8 mouse cellular contexts compared by ENCODE assay signal in the genomic region with DNA sequence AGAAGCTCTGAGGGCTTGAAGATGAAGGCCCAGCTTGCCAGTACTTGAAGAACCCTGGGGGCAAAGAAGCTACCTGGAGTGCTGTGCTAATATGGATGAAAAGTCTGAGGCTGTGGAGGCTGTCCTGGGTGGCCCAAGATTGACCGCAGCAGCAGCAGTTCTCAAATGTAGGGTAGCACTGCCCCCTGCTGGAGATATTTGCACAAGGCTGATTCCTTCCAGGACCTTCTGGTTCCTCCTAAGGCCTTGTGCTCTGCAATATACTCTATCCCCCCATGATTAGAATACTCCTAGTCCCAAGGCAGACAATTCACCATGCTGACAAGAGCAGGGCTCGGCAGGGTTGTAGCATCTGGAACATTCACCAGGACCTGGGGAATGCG.
A peak's percentile ranks its signal among the peaks of the same experiment; 100 is the strongest.
DNase-seq lines count a peak whose midpoint lies in the region; ATAC-seq and TF ChIP-seq lines count a peak whose summit lies in the region.

No protein-coding gene starts in this region.

- H3K27me3 ChIP-seq in C2C12 (ENCODE audit: control insufficient read depth, insufficient read depth, insufficient read length) = no peaks in the 10 kb centered on the region
- no peaks in the 10 kb centered on the region for H3K27me3 ChIP-seq in embryonic facial prominence, embryonic 15.5 days
- H3K27me3 ChIP-seq in heart, embryonic 12.5 days (replicated peaks) = peaks cover 33% of the 10 kb centered on the region
- H3K27me3 ChIP-seq in kidney, postnatal 0 days (ENCODE audit: insufficient read depth, low read length) = no peaks in the 10 kb centered on the region
- peaks cover 3% of the 10 kb centered on the region for H3K27me3 ChIP-seq in liver, embryonic 13.5 days
- no peaks in the 10 kb centered on the region for H3K27me3 ChIP-seq in neural tube, embryonic 11.5 days (ENCODE audit: control insufficient read depth, insufficient read depth, low read length)
- no peaks in the 10 kb centered on the region for H3K27me3 ChIP-seq in stomach, embryonic 15.5 days (replicated peaks)

- DNase-seq in kidney, postnatal 0 days (ENCODE audit: low spot score) = peak; percentile 92
- DNase-seq in liver, embryonic 13.5 days = peak; percentile 61
- DNase-seq in neural tube, embryonic 11.5 days (ENCODE audit: low spot score) = peak; percentile 87

- 22% methylated on average over 3 of the region's 3 CpGs for WGBS in embryonic facial prominence, embryonic 15.5 days
- 31% methylated on average over 3 of the region's 3 CpGs for WGBS in heart, embryonic 12.5 days
- 24% methylated on average over 3 of the region's 3 CpGs for WGBS in kidney, postnatal 0 days
- WGBS in liver, embryonic 13.5 days (ENCODE audit: insufficient replicate concordance) = 26% methylated on average over 3 of the region's 3 CpGs
- 25% methylated on average over 3 of the region's 3 CpGs for WGBS in neural tube, embryonic 11.5 days
- WGBS in stomach, embryonic 15.5 days = 27% methylated on average over 3 of the region's 3 CpGs

- no peak overlapping the region for H3K4me2 ChIP-seq in embryonic facial prominence, embryonic 15.5 days (replicated peaks)
- H3K4me2 ChIP-seq in heart, embryonic 12.5 days = no peak overlapping the region
- no peak overlapping the region for H3K4me2 ChIP-seq in kidney, postnatal 0 days (ENCODE audit: low read length)
- H3K4me2 ChIP-seq in liver, embryonic 13.5 days = no peak overlapping the region
- no peak overlapping the region for H3K4me2 ChIP-seq in neural tube, embryonic 11.5 days (ENCODE audit: low read depth)
- H3K4me2 ChIP-seq in stomach, embryonic 15.5 days = no peak overlapping the region

- no peak overlapping the region for H3ac ChIP-seq in C2C12 (ENCODE audit: control insufficient read depth, insufficient read length, low read depth)

- H3K4me3 ChIP-seq in C2C12 (ENCODE audit: insufficient read depth, poor library complexity, severe bottlenecking) = no peak overlapping the region
- H3K4me3 ChIP-seq in bone marrow macrophage, adult 2 months (ENCODE audit: insufficient read depth, low read length) = no peak overlapping the region
- no peak overlapping the region for H3K4me3 ChIP-seq in embryonic facial prominence, embryonic 15.5 days (replicated peaks)
- no peak overlapping the region for H3K4me3 ChIP-seq in heart, embryonic 12.5 days
- H3K4me3 ChIP-seq in kidney, postnatal 0 days (replicated peaks; ENCODE audit: low read depth, low read length) = no peak overlapping the region
- H3K4me3 ChIP-seq in liver, embryonic 13.5 days (replicated peaks) = no peak overlapping the region
- H3K4me3 ChIP-seq in neural tube, embryonic 11.5 days (ENCODE audit: low read depth, low read length) = no peak overlapping the region
- H3K4me3 ChIP-seq in stomach, embryonic 15.5 days (replicated peaks) = no peak overlapping the region

- no peak overlapping the region for H3K27ac ChIP-seq in bone marrow macrophage, adult 2 months (ENCODE audit: insufficient read depth, low read depth, low read length)
- peak overlapping the region; percentile 58; the same call in 1 of the 2 replicates for H3K27ac ChIP-seq in embryonic facial prominence, embryonic 15.5 days (replicated peaks)
- H3K27ac ChIP-seq in heart, embryonic 12.5 days (ENCODE audit: poor library complexity, severe bottlenecking) = no peak overlapping the region
- H3K27ac ChIP-seq in kidney, postnatal 0 days = no peak overlapping the region
- no peak overlapping the region for H3K27ac ChIP-seq in liver, embryonic 13.5 days
- no peak overlapping the region for H3K27ac ChIP-seq in neural tube, embryonic 11.5 days (ENCODE audit: low read depth, low read length)
- H3K27ac ChIP-seq in stomach, embryonic 15.5 days = no peak overlapping the region

- TF ChIP-seq CTCF in C2C12 (IDR thresholded peaks at IDR 0.05; ENCODE audit: control insufficient read depth, insufficient read depth, insufficient read length) = peak; percentile 78
- peak; percentile 72 for TF ChIP-seq CTCF in bone marrow macrophage, adult 2 months (IDR thresholded peaks at IDR 0.05; ENCODE audit: low read depth, low read length)
- peak; percentile 94 for TF ChIP-seq CTCF in kidney, postnatal 0 days (IDR thresholded peaks at IDR 0.05; ENCODE audit: low read depth)

- peaks cover 42% of the 10 kb centered on the region for H3K4me1 ChIP-seq in bone marrow macrophage, adult 2 months (ENCODE audit: control insufficient read depth, insufficient read depth, low read length)
- peaks cover 60% of the 10 kb centered on the region for H3K4me1 ChIP-seq in embryonic facial prominence, embryonic 15.5 days
- peaks cover 32% of the 10 kb centered on the region for H3K4me1 ChIP-seq in heart, embryonic 12.5 days (replicated peaks)
- no peaks in the 10 kb centered on the region; the same call in 1 of the 2 replicates for H3K4me1 ChIP-seq in kidney, postnatal 0 days (replicated peaks; ENCODE audit: insufficient read depth, low read length)
- H3K4me1 ChIP-seq in liver, embryonic 13.5 days (replicated peaks) = 0 out of 2 replicates have a peak, but pooled peaks cover 10% of the 10 kb centered on the region
- H3K4me1 ChIP-seq in neural tube, embryonic 11.5 days (ENCODE audit: control insufficient read depth, insufficient read depth, low read length) = 0 out of 2 replicates have a peak, but pooled peaks cover 9% of the 10 kb centered on the region
- peaks cover 21% of the 10 kb centered on the region for H3K4me1 ChIP-seq in stomach, embryonic 15.5 days

- 0 out of 2 replicates have a peak, but pooled peaks have one; percentile 33 for TF ChIP-seq POLR2A in bone marrow macrophage, adult 2 months (IDR thresholded peaks at IDR 0.05; ENCODE audit: borderline replicate concordance, low read depth, low read length)

- H3K9me3 ChIP-seq in embryonic facial prominence, embryonic 15.5 days (replicated peaks) = no peaks in the 10 kb centered on the region
- no peaks in the 10 kb centered on the region for H3K9me3 ChIP-seq in heart, embryonic 12.5 days (replicated peaks)
- no peaks in the 10 kb centered on the region for H3K9me3 ChIP-seq in kidney, postnatal 0 days (replicated peaks; ENCODE audit: low read length)
- no peaks in the 10 kb centered on the region for H3K9me3 ChIP-seq in liver, embryonic 13.5 days (replicated peaks)
- H3K9me3 ChIP-seq in neural tube, embryonic 11.5 days (ENCODE audit: control insufficient read depth, low read length) = no peaks in the 10 kb centered on the region
- H3K9me3 ChIP-seq in stomach, embryonic 15.5 days = no peaks in the 10 kb centered on the region

- H3K9ac ChIP-seq in embryonic facial prominence, embryonic 15.5 days = no peak overlapping the region
- H3K9ac ChIP-seq in heart, embryonic 12.5 days = no peak overlapping the region
- H3K9ac ChIP-seq in kidney, postnatal 0 days (ENCODE audit: low read depth, low read length) = no peak overlapping the region
- no peak overlapping the region for H3K9ac ChIP-seq in liver, embryonic 13.5 days
- no peak overlapping the region for H3K9ac ChIP-seq in neural tube, embryonic 11.5 days (ENCODE audit: low read length)
- no peak overlapping the region; the same call in 1 of the 2 replicates for H3K9ac ChIP-seq in stomach, embryonic 15.5 days

- no peaks in the 10 kb centered on the region for H3K36me3 ChIP-seq in C2C12 (ENCODE audit: control insufficient read depth, insufficient read depth)
- H3K36me3 ChIP-seq in embryonic facial prominence, embryonic 15.5 days = peaks cover 15% of the 10 kb centered on the region; the same call in 1 of the 2 replicates
- H3K36me3 ChIP-seq in heart, embryonic 12.5 days = peaks cover 21% of the 10 kb centered on the region
- 0 out of 2 replicates have a peak, but pooled peaks cover 7% of the 10 kb centered on the region for H3K36me3 ChIP-seq in kidney, postnatal 0 days (ENCODE audit: insufficient read depth, low read length)
- H3K36me3 ChIP-seq in liver, embryonic 13.5 days = peaks cover 1% of the 10 kb centered on the region
- no peaks in the 10 kb centered on the region; the same call in 1 of the 2 replicates for H3K36me3 ChIP-seq in neural tube, embryonic 11.5 days (ENCODE audit: control insufficient read depth, insufficient read depth, low read length)
- H3K36me3 ChIP-seq in stomach, embryonic 15.5 days = peaks cover 9% of the 10 kb centered on the region

- H3K79me2 ChIP-seq in C2C12 (ENCODE audit: control insufficient read depth, insufficient read depth) = no peaks in the 10 kb centered on the region

- ATAC-seq in embryonic facial prominence, embryonic 15.5 days (ENCODE audit: insufficient number of reproducible peaks, low FRiP score, low TSS enrichment, low read depth) = peak; percentile 74
- peak; percentile 58 for ATAC-seq in heart, embryonic 12.5 days (ENCODE audit: insufficient number of reproducible peaks, low FRiP score)
- peak; percentile 60 for ATAC-seq in kidney, postnatal 0 days (replicated peaks; ENCODE audit: low FRiP score, low read depth)
- peak; percentile 57 for ATAC-seq in liver, embryonic 13.5 days (ENCODE audit: low read depth)
- 0 out of 2 replicates have a peak, but pooled peaks have one; percentile 35 for ATAC-seq in neural tube, embryonic 11.5 days (ENCODE audit: insufficient read depth, low FRiP score, low TSS enrichment)
- peak; percentile 63; the same call in 1 of the 2 replicates for ATAC-seq in stomach, embryonic 15.5 days (ENCODE audit: insufficient read depth, low FRiP score, low read depth)

- H3K79me3 ChIP-seq in C2C12 (ENCODE audit: low read depth) = no peaks in the 10 kb centered on the region

TF ChIP-seq in C2C12, 6 proteins besides CTCF, POLR2A, EP300 and RAD21:
- no peak for TF ChIP-seq USF1 (IDR thresholded peaks at IDR 0.05; ENCODE audit: low read depth)
- TF ChIP-seq CEBPB (IDR thresholded peaks at IDR 0.05; ENCODE audit: low read depth) = no peak
- no peak for TF ChIP-seq MAX (IDR thresholded peaks at IDR 0.05)
- TF ChIP-seq MYOD1 (IDR thresholded peaks at IDR 0.05; ENCODE audit: control insufficient read depth, insufficient read length, low read depth) = no peak
- TF ChIP-seq FOSL1 (IDR thresholded peaks at IDR 0.05; ENCODE audit: insufficient read depth, low read length, poor library complexity, severe bottlenecking) = no peak
- no peak for TF ChIP-seq MYOG (IDR thresholded peaks at IDR 0.05; ENCODE audit: control insufficient read depth, extremely low read depth, insufficient read length)
